Mouse (Mus musculus) thymus, postnatal 36 days (tissue): ENCODE data around the gene Cadps.

Experiments
- DNase-seq, 2 experiments: peaks; one replicate each; pipeline ENCODE4 v3.0.0; 2022; ENCODE audit warnings: mixed read lengths in 2 of 2

Cadps gene

GRCm38 (mm10) chr14:12462206-12462605, 360.7 kb downstream of the Cadps start:
- DNase-seq, result no peak

GRCm38 (mm10) chr14:12459700-12460099, 363.2 kb downstream of the Cadps start:
- DNase-seq, result no peak

- no peak for DNase-seq
Observed at GRCm38 (mm10) chr14:12455064-12455591, 367.8 kb downstream of the Cadps start.

GRCm38 (mm10) chr14:12450807-12451206, 372.1 kb downstream of the Cadps start:
- no peak for DNase-seq

- no peak for DNase-seq
Observed at GRCm38 (mm10) chr14:12448883-12449282, 374.0 kb downstream of the Cadps start.

- DNase-seq, result no peak
Observed at GRCm38 (mm10) chr14:12441019-12441418, 381.9 kb downstream of the Cadps start.

- no peak for DNase-seq
Observed at GRCm38 (mm10) chr14:12437976-12438375, 384.9 kb downstream of the Cadps start.

GRCm38 (mm10) chr14:12437422-12437821, 385.5 kb downstream of the Cadps start:
- DNase-seq, result no peak

GRCm38 (mm10) chr14:12436903-12437368, 385.9 kb downstream of the Cadps start:
- DNase-seq, result no peak

GRCm38 (mm10) chr14:12428021-12428654, 394.7 kb downstream of the Cadps start:
- DNase-seq, result no peak

- DNase-seq, result no peak
Observed at GRCm38 (mm10) chr14:12425311-12425710, 397.6 kb downstream of the Cadps start.

- DNase-seq, result no peak
Observed at GRCm38 (mm10) chr14:12410276-12410675, 412.6 kb downstream of the Cadps start.

- DNase-seq, result no peak
Observed at GRCm38 (mm10) chr14:12409811-12410210, 413.1 kb downstream of the Cadps start.

GRCm38 (mm10) chr14:12406588-12406987, 416.3 kb downstream of the Cadps start:
- DNase-seq, result no peak

- DNase-seq, result no peak
Observed at GRCm38 (mm10) chr14:12405201-12405600, 417.7 kb downstream of the Cadps start.

- no peak for DNase-seq
Observed at GRCm38 (mm10) chr14:12404724-12405123, 418.2 kb downstream of the Cadps start.

GRCm38 (mm10) chr14:12404052-12404451, 418.8 kb downstream of the Cadps start:
- DNase-seq, result no peak

- no peak for DNase-seq
Observed at GRCm38 (mm10) chr14:12400116-12400515, 422.8 kb downstream of the Cadps start.

GRCm38 (mm10) chr14:12397561-12397960, 425.3 kb downstream of the Cadps start:
- DNase-seq, result no peak

- DNase-seq, result no peak
Observed at GRCm38 (mm10) chr14:12394318-12394717, 428.6 kb downstream of the Cadps start.

GRCm38 (mm10) chr14:12393271-12393861, 429.5 kb downstream of the Cadps start:
- no peak for DNase-seq

GRCm38 (mm10) chr14:12391167-12391566, 431.7 kb downstream of the Cadps start:
- DNase-seq, result no peak

GRCm38 (mm10) chr14:12388806-12389436, 434.0 kb downstream of the Cadps start:
- DNase-seq, result no peak
